Mouse (Mus musculus) telencephalon, adult 2 months (tissue): ENCODE data around the gene Axin1.
A peak's percentile ranks its signal among the peaks of the same experiment; 100 is the strongest.
"Not testable (repeated sequence)": the region's sequence is repeated elsewhere in the genome, so short reads cannot be mapped to it uniquely, and the experiment has no call there.

Source experiments
- DNase-seq: peaks from one replicate; pipeline ENCODE4 v3.0.0-alpha.2; 2011; ENCODE audit warnings: low read depth, low spot score

Gene Axin1

GRCm38 (mm10) chr17:26138239-26138836, at the start of gene Axin1:
Gene Axin1 (plus strand): TSS chr17:26138688.
- peak; percentile 95 for DNase-seq

DNA sequence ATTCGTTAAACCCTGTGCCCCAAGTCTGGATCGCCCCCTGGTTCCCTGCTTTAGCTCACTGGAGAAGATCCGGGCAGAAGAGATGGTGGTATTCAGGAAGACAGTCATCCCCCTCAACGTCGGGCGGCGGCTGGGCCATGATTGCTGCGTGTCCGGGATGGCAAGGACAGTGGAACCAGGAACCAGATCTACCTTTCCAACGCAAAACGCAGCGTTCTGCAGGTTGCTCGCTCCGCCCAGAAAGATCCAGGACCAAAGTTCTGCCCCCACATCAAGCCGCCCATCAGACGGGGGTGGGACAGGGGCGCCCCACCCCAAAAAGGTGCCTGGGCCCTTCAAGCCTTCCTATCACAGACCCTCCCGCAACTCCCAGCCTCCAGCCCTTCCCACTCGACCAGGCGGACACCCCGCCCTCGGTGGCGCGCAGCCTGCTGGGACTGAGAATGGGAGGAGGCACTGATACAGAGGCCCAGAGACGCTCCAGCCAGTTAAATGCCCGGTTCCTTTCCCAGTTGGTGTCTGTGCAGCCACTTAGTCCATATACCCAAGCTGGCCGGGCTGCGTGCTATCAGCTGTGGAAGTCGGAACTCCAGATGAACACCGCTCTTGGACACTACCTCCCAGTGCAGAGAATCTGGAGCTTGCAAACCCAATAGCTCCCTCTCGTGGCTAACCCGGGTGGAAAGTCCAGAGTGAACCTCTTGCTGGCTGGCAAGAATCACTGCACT, 48.4 kb upstream of the Axin1 start, which contains the start of gene Decr2:
TSS of gene Decr2 (minus strand) at position 433 of the 728 bp plus-strand sequence.
- DNase-seq = peak; percentile 92

GRCm38 (mm10) chr17:26094531-26095110, 43.9 kb upstream of the Axin1 start:
- DNase-seq = no peak

- DNase-seq = no peak
Observed at GRCm38 (mm10) chr17:26095121-26095740, 43.3 kb upstream of the Axin1 start, which contains the start of gene Nme4. Gene Nme4 (minus strand): TSS chr17:26095602.

DNA sequence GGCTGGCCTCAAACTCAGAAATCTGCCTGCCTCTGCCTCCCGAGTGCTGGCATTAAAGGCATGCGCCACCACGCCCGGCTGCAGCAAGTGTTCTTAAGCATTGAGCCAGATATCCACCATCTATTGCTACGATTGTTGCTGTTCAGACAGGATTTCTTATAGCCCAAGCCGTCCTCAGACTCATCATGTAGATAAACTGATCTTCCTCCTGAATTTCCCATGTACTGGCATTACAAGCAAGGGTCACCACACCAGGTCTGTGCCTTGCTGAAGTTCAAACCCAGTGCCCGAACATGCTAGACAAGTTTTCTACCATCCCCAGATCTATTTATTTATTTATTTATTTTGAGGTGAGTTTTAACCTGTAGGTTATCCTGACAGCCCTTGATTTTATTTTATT, 40.0 kb upstream of the Axin1 start:
- DNase-seq = no peak

DNA sequence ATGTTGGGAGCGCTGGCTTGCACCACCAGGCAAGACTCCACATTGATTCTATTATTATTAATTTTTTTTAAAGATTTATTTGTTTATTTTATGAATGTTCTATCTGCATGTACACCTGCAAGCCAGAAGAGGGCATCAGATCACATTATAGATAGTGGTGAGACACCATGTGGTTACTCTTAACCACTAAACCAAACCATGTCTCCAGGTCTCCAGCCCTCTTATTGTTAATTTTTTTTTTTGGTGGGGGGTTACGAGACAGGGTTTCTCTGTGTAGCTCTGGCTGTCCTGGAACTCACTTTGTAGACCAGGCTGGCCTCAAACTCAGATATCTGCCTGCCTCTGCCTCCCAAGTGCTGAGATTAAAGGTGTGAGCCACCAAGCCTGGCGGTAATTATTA, 39.2 kb upstream of the Axin1 start:
- DNase-seq = not testable (repeated sequence)

GRCm38 (mm10) chr17:26100166-26100565, 38.3 kb upstream of the Axin1 start:
- DNase-seq = no peak

DNA sequence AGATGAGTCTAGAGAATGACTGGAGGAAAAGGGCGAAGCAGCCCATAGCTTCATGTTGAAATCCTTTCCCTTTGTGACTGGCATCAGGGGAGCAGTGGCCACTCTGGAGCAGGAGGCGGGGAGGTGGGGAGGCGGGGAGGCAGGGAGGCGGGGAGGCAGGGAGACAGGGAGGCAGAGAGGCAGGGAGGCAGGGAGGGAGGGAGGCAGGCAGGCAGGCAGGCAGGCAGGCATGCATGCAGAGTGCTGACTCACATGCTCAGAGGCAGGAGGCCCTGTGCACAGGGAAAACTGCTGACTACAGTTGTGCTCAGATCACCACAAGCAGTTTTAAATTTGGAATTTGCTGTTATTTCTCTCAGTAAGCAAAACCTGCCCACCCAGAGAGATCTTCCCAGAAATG, 37.0 kb upstream of the Axin1 start:
- DNase-seq = no peak

DNA sequence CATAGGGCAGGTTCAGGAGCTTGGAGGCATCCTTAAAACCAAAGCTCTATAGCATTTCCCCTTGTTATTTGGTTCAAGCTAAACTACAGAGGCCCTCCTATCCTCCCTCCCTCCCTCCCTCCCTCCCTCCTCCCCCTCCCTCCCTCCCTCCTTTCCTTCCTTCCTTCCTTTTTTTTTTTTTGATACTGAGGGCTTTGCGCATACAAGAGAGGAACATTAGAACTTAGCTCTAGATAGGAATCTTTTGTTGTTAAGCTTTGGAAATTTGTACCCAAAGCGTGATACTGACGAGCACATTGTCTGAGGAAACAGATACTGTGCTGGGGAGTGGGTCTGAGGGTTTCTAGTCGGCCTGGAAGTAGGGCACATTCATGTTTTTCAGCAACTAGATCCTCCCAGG, 32.9 kb upstream of the Axin1 start:
- DNase-seq = no peak

DNA sequence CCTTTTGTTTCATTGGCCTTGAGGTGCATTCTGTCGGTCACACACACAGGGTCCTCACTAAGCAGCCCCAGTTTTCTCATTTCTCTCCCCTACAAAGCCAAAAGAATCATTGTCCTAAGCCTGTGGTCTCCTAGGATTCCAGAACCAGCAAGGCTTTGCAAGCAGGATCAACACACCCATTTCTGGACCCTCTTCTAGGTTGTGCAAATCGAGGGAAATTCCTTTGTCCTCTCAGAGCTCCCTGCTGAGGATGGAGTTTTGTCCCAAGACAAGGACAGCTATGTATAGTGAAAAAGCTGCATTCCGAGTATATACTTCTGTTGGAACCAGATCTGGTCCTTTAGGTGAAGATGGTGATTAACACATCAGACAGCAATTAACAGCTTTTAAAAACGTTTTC, 28.3 kb upstream of the Axin1 start:
- DNase-seq = no peak

GRCm38 (mm10) chr17:26111024-26111423, 27.5 kb upstream of the Axin1 start:
- DNase-seq = no peak

- no peak for DNase-seq
Observed at GRCm38 (mm10) chr17:26111722-26112121, 26.8 kb upstream of the Axin1 start.

GRCm38 (mm10) chr17:26112751-26113150, 25.7 kb upstream of the Axin1 start:
- DNase-seq = no peak

- no peak for DNase-seq
Observed at GRCm38 (mm10) chr17:26113181-26113948, 25.1 kb upstream of the Axin1 start, which contains the start of gene Tmem8. Gene Tmem8 (plus strand): TSS chr17:26113299.

- no peak for DNase-seq
Observed at GRCm38 (mm10) chr17:26114061-26114460, 24.4 kb upstream of the Axin1 start.

GRCm38 (mm10) chr17:26114461-26114860, 24.0 kb upstream of the Axin1 start:
- DNase-seq = not testable (repeated sequence)

GRCm38 (mm10) chr17:26115205-26115898, 23.1 kb upstream of the Axin1 start:
- no peak for DNase-seq

DNA sequence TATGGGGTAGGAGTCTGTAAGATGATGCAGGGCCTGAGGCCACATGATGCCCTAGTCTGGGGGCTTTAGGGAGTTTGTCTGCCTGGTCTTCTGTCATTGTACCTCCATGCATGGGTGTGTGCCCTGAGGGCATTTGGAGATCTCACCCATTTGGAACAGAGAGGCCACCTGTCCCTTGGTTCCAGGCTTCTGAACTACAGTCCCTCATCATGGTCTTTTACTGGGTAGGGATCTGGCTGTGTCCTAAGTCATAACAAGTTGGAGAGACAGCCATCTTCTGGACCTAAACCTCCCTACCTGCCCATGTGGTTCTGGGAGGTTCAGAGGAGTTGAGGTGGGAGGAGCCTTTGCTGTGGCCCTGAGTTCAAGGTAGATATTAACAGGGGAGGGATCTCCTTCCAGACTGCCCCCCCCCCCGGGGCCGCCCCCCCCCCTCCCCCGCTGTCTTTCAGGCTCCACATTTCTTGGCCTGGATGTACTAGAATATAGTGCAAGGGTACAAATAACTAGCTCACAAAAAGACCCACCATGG, 22.5 kb upstream of the Axin1 start:
- DNase-seq = no peak

- DNase-seq = no peak
Observed at GRCm38 (mm10) chr17:26116503-26117258, 21.8 kb upstream of the Axin1 start.
